Mouse (Mus musculus): Measurements from ENCODE around the gene Fntb. TPM values are rescaled to one million over a fixed set of nuclear protein-coding genes. Genes with fewer than 3 reads are reported as not detected.

Fntb gene
- total RNA-seq (2021) = 10 to 100 TPM; 23.3 to 28.3 TPM

DNA sequence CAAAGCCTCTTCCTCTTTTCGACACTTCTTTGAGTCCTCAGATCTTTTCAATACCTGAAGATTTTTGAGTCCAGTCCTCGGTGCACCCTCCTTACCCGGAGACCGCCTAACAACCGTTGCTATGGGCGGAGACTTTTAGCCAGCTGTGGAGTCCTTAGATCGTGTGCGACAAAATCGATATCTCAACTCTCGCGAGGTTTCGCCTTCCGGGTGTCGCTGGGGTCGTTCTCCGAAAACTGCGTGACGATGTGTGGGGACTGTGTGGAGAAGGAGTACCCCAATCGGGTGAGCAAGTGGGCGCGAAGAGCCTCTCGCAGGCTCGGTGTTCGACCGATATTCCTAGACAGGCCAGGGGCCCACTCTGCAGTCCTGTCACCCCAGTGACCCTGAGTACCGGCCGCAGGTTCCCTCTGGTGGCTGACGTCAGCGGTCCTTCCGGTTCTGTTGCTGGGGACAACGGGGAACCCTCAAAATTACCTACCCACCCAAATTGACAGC lies at the start of gene Fntb, which contains the start of gene Churc1:
Gene Fntb, plus strand, starts transcription at position 236 of the 498 bp plus-strand sequence.
Gene Churc1, plus strand, starts transcription at position 185 of the 498 bp plus-strand sequence.
- DNase-seq (ENCODE audit: low spot score in 2 of 2) = peak; percentile 88 to 91
- intact Hi-C loops (cut with DNase I) = no loop called here

DNA sequence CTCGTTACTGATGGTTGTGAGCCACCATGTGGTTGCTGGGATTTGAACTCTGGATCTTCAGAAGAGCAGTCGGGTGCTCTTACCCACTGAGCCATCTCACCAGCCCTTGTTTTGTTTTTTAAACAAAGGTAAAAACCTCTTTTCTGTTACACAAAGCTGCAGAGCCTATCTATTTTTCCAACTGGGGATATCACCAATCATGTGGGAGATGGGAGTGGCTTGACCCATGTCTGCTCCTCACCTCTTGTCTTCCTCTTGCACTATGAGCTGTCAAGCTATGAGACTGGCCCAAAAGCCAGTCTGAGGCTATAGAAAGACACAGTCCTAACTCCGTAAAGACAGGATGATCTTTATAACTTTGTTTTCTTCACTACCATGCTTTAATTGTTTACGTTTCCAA lies 47.0 kb upstream of the Fntb start:
- intact Hi-C loops (cut with DNase I) = no loop called here
- no peak for DNase-seq (ENCODE audit: low spot score in 2 of 2)

DNA sequence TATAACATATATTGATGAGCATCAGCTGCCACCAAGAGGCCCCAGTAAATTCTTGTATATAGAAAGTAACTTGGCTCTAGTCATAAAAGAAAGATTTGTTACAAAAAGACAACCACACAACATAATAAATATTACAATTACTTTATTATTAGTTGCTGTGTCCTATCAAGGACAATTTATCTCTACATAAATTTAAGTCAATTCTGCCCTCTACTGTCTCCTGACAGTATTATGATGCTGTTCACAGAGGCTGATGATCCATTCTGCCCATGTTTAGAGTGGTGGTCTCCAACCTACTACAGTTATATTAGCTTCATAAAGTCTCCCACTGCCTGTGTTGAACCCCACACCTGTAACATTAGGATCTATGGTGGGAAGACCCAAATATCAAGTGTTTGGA lies 44.8 kb upstream of the Fntb start:
- DNase-seq (ENCODE audit: low spot score in 2 of 2) = no peak
- intact Hi-C loops (cut with DNase I) = loop anchor here (1.0 to 2.0 kb wide), 2 partner anchors 70 to 128 kb away; no protein-coding TSS in a partner anchor

DNA sequence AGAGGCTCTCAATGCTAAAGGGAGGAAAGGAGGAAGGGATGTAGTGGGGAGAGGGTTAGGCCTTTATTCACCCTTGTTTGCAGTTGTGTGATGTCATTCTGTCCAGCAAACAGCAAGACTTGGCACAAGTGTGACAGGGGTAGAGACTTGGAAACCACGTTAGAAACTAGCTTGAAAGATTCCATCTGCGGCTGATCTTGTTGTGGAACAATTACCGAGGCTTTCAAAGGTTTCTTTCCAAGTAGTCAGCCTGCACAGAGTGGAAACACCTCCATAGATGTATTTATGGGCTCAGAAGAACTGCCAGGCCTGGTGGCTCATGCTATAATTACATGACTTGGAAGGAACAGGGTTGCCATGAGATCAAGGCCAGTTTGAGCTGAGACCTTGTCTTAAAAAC lies 43.4 kb upstream of the Fntb start:
- intact Hi-C loops (cut with DNase I) = no loop called here
- peak in 1 of 2 experiments; percentile 16 for DNase-seq (ENCODE audit: low spot score in 2 of 2)

DNA sequence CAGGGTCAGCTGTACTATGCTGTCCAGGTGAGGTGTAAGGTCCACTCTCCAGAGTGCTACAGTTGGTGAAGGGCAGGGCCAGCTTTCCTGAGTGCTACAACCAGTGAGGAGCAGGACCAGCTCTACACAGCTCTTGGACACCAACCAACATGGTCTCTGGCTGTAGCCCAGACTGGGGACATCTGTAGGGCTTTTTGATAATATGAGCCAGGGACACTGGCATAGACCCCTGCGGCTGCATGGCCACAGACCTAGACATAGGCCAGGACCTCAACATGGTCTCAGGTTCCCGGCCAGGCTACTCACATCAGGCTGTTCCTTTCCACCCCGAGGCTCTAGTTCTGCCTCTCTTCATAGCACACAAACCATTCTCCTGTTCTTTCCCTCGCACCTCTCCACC lies 37.4 kb upstream of the Fntb start:
- intact Hi-C loops (cut with DNase I) = no loop called here
- DNase-seq (ENCODE audit: low spot score in 2 of 2) = no peak

DNA sequence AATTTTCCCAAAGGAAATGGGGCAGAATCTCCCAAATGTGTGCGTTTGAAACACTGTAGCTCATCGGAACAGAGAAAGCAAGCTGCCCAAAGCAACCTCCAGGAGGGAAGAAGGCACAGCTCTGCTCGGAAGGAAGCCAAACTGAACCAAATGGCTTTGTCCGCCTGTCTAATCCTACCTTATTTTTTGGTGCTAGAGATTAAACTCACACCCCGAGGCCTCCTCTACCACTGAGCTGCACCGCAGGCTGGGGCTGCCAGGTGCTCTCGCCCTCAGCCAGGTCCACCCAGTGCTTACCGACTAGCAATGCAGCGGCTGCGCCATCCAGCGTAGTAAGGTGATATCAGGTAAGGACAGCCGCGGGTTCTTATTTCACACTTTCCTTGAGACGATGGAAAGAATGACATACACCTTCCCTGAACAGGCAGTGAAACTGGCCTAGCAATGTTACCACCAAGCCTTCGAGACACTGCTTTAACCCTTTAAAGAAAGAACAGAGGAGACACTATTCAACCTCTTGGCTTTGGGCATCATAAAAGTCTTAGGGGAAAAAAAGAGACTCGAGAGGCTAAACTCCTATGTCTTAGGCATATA lies 14.4 kb upstream of the Fntb start:
- intact Hi-C loops (cut with DNase I) = loop anchor here (5.0 kb wide), 1 partner anchor 99 kb away; no protein-coding TSS in a partner anchor
- DNase-seq (ENCODE audit: low spot score in 2 of 2) = no peak

DNA sequence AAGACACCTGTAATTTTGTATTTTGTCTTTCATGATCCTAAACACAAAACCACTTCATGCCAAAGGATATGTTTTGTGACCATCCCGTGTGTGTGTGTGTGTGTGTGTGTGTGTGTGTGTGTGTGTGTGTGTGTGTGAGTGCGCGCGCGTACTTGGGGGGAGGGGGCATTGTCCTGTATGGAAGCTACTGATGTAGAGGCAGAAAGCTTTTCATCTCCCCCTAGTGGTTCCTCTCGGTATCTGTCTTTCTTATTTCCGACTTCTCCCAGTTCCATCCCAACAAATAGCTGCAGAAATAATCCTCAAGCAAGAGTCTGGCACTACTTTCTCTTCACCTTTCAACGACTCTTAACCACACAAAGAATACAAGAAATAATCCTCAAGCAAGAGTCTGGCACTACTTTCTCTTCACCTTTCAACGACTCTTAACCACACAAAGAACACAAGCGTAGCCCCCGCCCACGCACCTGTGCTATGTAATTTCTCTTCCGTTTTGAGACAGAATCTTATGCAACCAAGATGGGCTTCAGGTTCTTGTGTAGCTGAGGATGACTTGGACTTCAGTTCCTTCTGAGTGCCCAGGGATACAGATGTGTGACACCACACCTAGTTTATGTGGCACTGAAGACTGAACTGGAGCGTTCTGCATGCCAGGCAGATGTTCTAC lies 12.6 kb upstream of the Fntb start:
- peak; percentile 58 to 84 for DNase-seq (ENCODE audit: low spot score in 2 of 2)
- intact Hi-C loops (cut with DNase I) = loop anchor here (5.0 kb wide), 1 partner anchor 100 kb away; no protein-coding TSS in a partner anchor

DNA sequence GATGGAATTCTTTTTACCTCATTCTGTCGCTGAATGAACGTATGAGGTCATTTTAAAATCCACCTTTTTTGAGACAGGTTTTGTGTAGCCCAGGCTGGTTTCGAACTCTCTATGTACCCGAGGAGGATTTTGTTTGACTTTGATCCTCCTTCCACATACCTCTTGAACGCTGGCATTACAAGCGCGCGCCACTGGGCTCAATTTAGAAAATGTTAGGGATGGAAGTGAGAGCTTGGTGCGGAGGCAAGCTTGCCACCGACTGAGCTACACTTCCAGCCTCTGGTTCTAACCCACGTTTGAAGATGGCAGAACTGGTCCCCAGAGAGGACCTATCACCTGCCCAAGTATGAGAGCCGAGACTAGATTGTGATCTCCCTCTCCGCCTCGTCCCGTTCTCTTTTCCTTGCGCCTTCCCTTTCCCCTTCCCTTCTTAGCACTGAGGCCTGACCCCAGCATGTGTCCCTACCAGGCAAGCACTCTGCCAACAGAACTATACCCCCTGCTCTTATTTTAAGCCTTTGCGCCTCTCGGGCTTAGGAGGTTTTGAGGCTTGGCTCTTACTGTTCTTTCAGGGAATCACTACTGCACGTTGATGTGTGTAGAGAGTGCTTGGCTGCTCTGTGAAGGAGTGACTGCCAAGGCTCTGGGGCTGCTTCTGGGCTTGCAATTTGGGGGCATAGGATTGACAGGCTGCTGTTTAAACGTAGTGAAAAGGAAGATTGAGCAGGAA lies 677 bp downstream of the Fntb start:
- intact Hi-C loops (cut with DNase I) = no loop called here
- DNase-seq (ENCODE audit: low spot score in 2 of 2) = peak; percentile 26 to 53

DNA sequence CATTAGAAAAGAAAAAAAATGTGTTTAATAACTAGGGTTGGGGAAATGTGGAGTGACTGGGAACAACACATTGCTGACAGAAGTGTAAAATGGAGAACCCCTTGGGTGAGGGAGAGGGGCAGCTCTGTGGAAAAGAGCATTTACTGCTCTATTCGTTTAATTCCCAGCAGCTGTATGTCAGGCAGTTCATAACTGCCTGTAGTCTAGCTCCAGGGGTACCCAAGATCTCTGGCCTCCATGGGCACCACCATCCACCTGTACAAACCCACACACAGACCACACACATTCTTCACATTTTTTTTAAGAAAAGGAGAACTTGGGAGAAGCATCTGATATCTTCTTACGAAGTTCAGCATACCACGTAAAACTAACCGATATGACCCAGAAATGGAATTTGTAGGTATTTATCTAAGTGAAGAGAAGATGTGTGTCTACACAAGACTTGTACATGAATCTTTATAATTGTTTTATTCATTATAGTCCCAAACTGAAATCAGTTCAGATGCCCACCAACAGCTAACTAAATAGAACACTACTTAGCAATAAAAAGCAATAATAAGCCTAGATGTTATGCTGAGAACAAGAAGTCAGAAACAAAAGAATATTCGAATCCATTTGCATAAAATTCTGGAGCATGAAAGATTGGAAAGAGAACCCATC lies 5.6 kb downstream of the Fntb start:
- DNase-seq (ENCODE audit: low spot score in 2 of 2) = no peak
- intact Hi-C loops (cut with DNase I) = no loop called here

DNA sequence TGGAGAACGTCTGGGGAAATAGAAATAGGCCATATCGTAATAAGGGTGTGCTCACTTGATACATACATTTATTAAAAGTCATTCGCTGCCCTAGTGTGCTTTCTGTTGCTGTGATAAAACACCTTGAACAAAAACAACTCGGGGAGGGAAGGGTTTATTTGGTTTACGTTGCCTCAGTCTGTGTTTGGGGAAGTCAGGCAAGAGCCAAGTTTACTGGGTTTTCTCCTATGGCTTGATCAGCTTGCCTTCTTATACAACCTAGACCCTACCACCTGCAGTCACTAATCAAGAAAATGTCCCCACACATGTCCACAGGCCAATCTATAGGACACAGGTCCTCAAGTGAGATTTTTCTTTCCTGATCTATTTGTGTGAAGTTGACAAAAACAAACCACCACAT lies 6.2 kb downstream of the Fntb start:
- intact Hi-C loops (cut with DNase I) = no loop called here
- no peak for DNase-seq (ENCODE audit: low spot score in 2 of 2)

DNA sequence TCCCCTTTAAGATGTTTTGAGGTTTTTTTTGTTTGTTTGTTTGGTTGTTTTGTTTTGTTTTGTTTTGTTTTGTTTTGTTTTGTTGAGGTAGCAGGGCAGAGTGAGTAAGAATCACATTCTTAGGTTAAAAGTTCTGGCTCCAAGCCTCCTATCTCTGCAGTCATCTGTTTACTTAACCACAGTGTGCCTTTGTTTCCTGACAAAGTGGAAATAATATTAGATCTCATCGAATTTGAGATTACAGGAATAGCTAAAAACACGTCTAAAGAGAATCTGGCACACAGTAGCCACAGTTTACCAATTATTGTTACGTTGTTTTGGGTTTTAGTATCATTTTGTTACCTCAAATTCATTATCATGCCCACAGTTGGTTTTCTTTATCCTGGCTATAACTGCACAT lies 9.3 kb downstream of the Fntb start:
- no peak for DNase-seq (ENCODE audit: low spot score in 2 of 2)
- intact Hi-C loops (cut with DNase I) = no loop called here

DNA sequence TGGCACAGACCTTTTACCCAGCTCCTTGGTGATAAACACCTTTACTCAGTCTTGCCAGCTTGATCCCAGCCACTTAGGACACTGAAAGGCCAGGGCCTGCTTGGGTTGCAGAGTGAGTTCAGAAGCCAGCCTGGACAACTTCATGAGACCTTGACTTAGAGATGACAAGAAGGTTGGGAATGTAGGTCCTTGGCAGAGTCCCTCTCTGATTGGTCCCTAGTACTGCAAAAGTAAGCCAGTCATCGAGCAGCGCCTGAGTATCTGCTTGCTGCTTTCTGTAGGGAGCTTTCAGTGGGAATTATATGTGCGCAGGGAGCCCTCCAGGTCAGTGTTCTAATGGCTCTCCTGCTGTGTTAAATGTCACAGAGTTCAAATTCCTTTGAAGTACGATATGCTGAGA lies 9.7 kb downstream of the Fntb start:
- intact Hi-C loops (cut with DNase I) = no loop called here
- DNase-seq (ENCODE audit: low spot score in 2 of 2) = no peak

DNA sequence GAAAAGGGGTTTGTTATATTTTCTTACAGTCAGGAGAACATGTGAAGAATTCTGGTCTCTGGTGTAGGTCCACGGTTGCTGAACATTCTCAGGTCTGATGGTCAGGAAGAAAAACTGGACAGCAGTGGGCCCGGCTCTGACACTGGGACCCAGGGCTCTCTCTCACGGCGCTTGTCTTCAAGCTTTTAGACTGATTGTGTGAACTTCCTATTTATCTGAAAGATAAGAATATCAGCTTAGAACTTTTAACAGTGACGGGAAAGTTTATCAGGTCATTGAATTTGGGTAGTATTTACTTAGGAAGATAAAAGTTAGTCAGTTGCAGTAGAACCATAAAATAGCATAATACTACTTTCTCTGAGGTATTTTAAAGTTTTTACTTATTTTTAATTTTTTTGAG lies 11.5 kb downstream of the Fntb start:
- intact Hi-C loops (cut with DNase I) = no loop called here
- no peak for DNase-seq (ENCODE audit: low spot score in 2 of 2)

DNA sequence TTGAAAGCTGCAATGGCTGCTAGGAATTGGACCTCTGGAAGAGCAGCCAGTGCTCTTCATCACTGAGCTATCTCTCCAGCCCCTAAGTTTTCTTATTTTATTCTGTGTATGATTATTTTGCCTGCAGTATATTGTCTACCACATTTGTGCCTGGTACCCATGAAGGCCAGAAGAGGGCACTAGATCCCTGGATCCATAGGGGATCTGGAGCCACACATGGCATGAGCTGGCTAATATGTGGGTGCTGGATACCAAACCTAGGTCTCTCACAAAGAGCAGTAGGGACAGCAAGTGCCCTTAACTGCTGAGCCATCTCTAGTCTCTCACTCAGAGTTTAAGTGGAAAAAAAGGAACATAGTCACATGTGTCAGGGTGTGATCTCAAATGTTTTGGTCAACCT lies 12.5 kb downstream of the Fntb start:
- no peak for DNase-seq (ENCODE audit: low spot score in 2 of 2)
- intact Hi-C loops (cut with DNase I) = no loop called here

DNA sequence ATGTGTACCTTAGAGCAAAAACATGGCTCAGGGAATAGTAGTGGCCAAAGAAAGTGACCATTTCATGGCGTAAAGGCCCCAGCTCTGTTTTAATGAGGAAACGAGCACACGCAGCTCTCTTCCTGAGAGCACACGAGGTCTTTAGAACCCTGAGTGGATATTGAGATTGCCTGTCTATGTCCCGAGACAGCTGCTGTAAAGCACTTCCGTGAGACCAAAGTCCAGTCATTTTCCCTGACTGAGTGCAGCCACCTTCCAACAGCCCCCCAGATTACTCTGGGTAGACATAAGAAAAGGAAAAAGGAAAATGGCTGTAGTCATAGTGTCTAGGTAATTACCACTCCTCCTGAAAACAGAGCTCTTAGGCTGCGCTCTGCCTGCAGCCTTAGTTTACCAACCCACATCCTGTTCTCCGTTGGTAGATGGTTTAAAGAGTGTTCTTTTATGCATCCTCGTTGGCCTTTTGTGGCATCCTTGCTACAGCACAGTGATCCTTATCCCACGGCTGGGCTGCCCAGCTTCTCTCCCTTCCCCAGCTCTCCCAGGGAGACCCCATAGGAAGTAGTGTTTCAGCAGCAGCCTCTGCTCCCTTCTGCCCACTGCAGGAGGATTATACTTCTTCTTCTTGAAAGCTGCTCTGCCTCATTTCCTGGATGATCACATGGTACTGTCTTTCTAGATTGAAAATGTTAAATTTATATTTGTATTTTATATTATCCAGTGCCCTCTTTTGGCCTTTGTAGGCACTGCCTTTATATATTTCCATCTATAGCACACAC lies 13.1 kb downstream of the Fntb start:
- DNase-seq (ENCODE audit: low spot score in 2 of 2) = no peak
- intact Hi-C loops (cut with DNase I) = no loop called here

DNA sequence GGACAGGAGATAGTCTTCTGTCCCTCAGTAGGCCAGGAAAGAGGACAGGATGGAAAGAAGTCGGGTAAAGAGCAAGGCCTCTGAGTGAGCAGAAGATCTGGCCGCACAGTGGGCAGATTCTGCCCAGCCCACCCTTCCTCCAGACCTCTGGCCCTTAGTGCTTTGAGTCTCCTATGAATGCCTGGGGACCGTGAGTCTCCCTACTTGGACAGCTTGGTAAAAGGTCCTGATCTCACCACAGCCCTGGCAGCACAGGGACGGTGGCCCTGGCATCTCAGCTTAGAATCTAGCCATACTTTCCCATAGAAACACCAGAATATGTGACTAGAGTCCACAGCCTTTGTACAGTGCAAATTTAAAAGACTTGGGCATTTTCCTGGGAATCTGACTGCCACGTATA lies 14.6 kb downstream of the Fntb start:
- DNase-seq (ENCODE audit: low spot score in 2 of 2) = no peak
- intact Hi-C loops (cut with DNase I) = no loop called here

DNA sequence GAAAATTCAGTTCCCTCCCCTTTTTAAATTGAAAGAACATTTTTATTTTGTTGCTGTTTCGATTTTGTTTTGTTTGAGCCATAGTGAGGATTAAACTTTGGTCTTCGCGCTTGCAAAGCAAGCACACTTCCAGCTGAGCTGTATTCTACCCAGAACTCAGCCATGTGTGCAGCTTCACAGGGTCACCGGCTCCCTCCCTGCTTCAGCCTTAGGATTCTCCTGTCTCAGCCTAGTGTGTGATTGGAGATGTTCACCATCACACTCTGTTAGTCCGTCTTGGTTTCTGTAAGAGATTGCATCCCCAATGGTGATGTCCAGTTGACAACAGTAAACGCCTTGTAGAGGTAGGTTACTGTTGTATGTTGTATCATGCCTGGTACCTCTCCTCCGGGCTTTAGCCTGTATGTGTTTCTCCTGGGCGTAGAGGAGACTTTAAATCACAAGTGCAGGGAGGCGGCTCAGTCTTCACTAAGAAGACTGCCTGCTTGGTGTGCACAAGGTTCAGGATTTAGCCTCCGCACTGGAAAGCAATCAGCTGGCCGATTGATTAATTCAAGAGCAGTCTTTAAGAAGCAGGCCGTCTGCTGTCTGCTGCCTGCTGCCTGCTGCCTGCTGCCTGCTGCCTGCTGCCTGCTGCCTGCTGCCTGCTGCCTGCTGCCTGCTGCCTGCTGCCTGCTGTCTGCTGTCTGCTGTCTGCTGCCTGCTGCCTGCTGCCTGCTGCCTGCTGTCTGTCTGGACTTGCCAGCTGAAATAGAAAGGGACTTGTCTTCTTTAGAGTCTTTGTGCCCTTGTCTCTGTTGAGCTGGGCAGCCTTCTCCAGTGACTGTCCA lies 15.5 kb downstream of the Fntb start:
- DNase-seq (ENCODE audit: low spot score in 2 of 2) = no peak
- intact Hi-C loops (cut with DNase I) = no loop called here

DNA sequence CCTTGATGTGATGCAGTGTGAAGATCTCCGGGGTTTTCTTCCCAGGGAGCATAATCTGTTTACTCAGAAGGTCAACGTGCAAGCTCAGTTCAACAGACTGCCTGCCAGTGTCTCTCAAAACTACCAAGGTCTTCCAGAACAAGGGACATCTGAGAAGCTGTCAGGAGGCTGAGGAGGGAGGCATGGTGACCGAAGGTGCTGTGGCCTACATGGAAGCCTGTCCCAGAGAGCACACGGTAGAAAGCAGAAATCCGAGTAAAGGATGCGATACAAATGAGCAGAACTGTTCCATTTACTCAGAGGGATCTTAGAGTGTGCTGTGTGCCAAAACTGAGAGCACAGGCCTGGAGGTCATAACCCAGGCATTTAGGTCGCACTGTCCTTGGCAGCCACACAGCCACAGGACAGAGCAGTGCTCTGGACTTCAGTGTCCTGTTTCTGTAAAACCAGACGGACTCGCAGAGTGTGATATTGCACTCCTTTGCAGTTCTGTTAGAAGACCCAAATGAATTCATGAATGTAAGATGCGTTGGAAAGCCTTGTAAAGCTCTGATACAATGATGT lies 18.7 kb downstream of the Fntb start:
- intact Hi-C loops (cut with DNase I) = no loop called here
- no peak for DNase-seq (ENCODE audit: low spot score in 2 of 2)
